ENCODE assay signal across 12 mouse cellular contexts in genomic region chr19:22692553-22692952, GRCm38 (mm10).
A peak's percentile ranks its signal among the peaks of the same experiment; 100 is the strongest.
DNase-seq lines count a peak whose midpoint lies in the region; ATAC-seq and TF ChIP-seq lines count a peak whose summit lies in the region.
"Had no signal": no experiment of that assay in that cellular context is flagged by ENCODE, and none has a peak within 500 bp of the region (broad histone marks: within the 10 kb centered on the region; RNA-seq: fewer than 3 reads in every experiment).

No protein-coding gene starts in this region.

- no peak overlapping the region for H3K4me2 ChIP-seq in heart, embryonic 12.5 days
- H3K4me2 ChIP-seq in limb, embryonic 14.5 days (replicated peaks; ENCODE audit: low read depth, low read length, severe bottlenecking): peak overlapping the region; percentile 3; the same call in 1 of the 2 replicates
- H3K4me2 ChIP-seq: forebrain, embryonic 12.5 days; hindbrain, embryonic 13.5 days; liver, embryonic 11.5 days had no signal

- no peak overlapping the region for H3K9ac ChIP-seq in heart, embryonic 12.5 days
- H3K9ac ChIP-seq in limb, embryonic 14.5 days (ENCODE audit: low read depth, low read length, severe bottlenecking): no peak overlapping the region
- H3K9ac ChIP-seq: forebrain, embryonic 12.5 days; hindbrain, embryonic 13.5 days had no signal

- 0 out of 2 replicates have a peak, but pooled peaks cover 4% of the 10 kb centered on the region for H3K27me3 ChIP-seq in heart, embryonic 12.5 days (replicated peaks)
- H3K27me3 ChIP-seq in Patski: no peaks in the 10 kb centered on the region
- H3K27me3 ChIP-seq in limb, embryonic 14.5 days (ENCODE audit: control insufficient read depth, insufficient read depth, low read length): no peaks in the 10 kb centered on the region

- no peak for TF ChIP-seq CTCF in Patski (IDR thresholded peaks at IDR 0.05)

- in situ Hi-C loops in Patski (cut with MboI; ENCODE audit: low pct_unique_long_range_greater_than_20kb): no loop called here

- ATAC-seq in heart, embryonic 12.5 days (ENCODE audit: insufficient number of reproducible peaks, low FRiP score): no peak
- ATAC-seq in Patski: peak; percentile 29
- no peak for ATAC-seq in limb, embryonic 14.5 days (ENCODE audit: low FRiP score, low read depth)

- no peaks in the 10 kb centered on the region for H3K9me3 ChIP-seq in heart, embryonic 12.5 days (replicated peaks)
- no peaks in the 10 kb centered on the region for H3K9me3 ChIP-seq in limb, embryonic 14.5 days (ENCODE audit: control insufficient read depth, low read length)
- H3K9me3 ChIP-seq: forebrain, embryonic 12.5 days; hindbrain, embryonic 13.5 days had no signal

- CTCF ChIA-PET in Patski (lab: Charles Lee): interaction anchor here (0.7 to 0.9 kb wide), 2 partner anchors 65 to 1976 kb away, joined by 3 read pairs; no protein-coding TSS in a partner anchor

- H3K27ac ChIP-seq in heart, embryonic 12.5 days (ENCODE audit: poor library complexity, severe bottlenecking): no peak overlapping the region
- 0 out of 2 replicates have a peak overlapping the region, but pooled peaks have one; percentile 19 for H3K27ac ChIP-seq in limb, embryonic 14.5 days (replicated peaks; ENCODE audit: low read depth, low read length)
- H3K27ac ChIP-seq: forebrain, embryonic 12.5 days; heart, adult 2 months; hindbrain, embryonic 13.5 days had no signal

- POLR2A ChIA-PET in Patski (lab: Charles Lee): interaction anchor here (0.6 to 0.7 kb wide), 2 partner anchors 21 to 182 kb away, joined by 4 to 5 read pairs; no protein-coding TSS in a partner anchor

- H3K4me1 ChIP-seq in heart, embryonic 12.5 days (replicated peaks): no peaks in the 10 kb centered on the region
- H3K4me1 ChIP-seq in limb, embryonic 14.5 days (ENCODE audit: control insufficient read depth, insufficient read depth, low read length): no peaks in the 10 kb centered on the region

- H3K36me3 ChIP-seq in heart, embryonic 12.5 days: no peaks in the 10 kb centered on the region
- H3K36me3 ChIP-seq in limb, embryonic 14.5 days (ENCODE audit: control insufficient read depth, insufficient read depth, low read length): no peaks in the 10 kb centered on the region
- H3K36me3 ChIP-seq: forebrain, embryonic 12.5 days; hindbrain, embryonic 13.5 days had no signal

- no peak overlapping the region for H3K4me3 ChIP-seq in heart, embryonic 12.5 days
- no peak overlapping the region; the same call in 1 of the 2 replicates for H3K4me3 ChIP-seq in limb, embryonic 14.5 days (replicated peaks; ENCODE audit: low read length)
- H3K4me3 ChIP-seq: forebrain, embryonic 12.5 days; heart, adult 2 months; hindbrain, embryonic 13.5 days had no signal

- peak; percentile 3 to 7 for DNase-seq in heart, adult 18-20 months
- no peak for DNase-seq in Patski (ENCODE audit: low read depth, low spot score)
- DNase-seq in gastrocnemius, postnatal 4 days (ENCODE audit: low spot score in 2 of 2): peak; percentile 12 to 16
- no peak for DNase-seq in limb, embryonic 14.5 days (ENCODE audit: low spot score)
- DNase-seq in layer of hippocampus, adult 9-11 months: no peak
- DNase-seq in layer of hippocampus, adult 18-20 months (ENCODE audit: low spot score in 2 of 2): no peak
- DNase-seq: thymus, postnatal 25 days had no signal

- WGBS in heart, embryonic 12.5 days: 63% methylated on average over 4 of the region's 4 CpGs
- 31% methylated on average over 4 of the region's 4 CpGs for WGBS in limb, embryonic 14.5 days

- TF ChIP-seq POLR2A in limb, embryonic 14.5 days (IDR thresholded peaks at IDR 0.05; ENCODE audit: borderline replicate concordance, extremely low read depth, insufficient read depth, insufficient read length): no peak

Comparison
In these comparisons a context has a peak if more than half of its experiments do, and no peak if none do; other contexts are left out.
1. DNase-seq: peak in heart, adult 18-20 months (2 of 2) and gastrocnemius, postnatal 4 days (2 of 2); none in Patski (single experiment), limb, embryonic 14.5 days (single experiment), layer of hippocampus, adult 9-11 months (single experiment) and layer of hippocampus, adult 18-20 months (0 of 2).